Mouse (Mus musculus) left cerebral cortex, postnatal 10 days (tissue): ENCODE measurements around the gene Sox5. TPM values are rescaled to one million over a fixed set of nuclear protein-coding genes. Genes with fewer than 3 reads are reported as not detected.

Experiments
- DNase-seq, 2 experiments: peaks; one replicate each; pipeline ENCODE4 v3.0.0; 2021 to 2022; ENCODE audit warnings: low spot score in 2 of 2, mixed read lengths in 1 of 2; ENCODE audit errors: extremely low spot score in 1 of 2
- intact Hi-C: fragments of 180-260 bp; cut with DNase I; formaldehyde crosslinking; loops from one replicate; pipeline ENCODE4 v1.15.1; 2025
- total RNA-seq, 2 experiments: library from RNA; stranded (reverse); gene quantifications; 2 replicates each; pipeline ENCODE4 v1.2.3; 2021

Gene Sox5
- total RNA-seq, 2 experiments from 2014 or later, result 77.5 to 78.6 TPM

- intact Hi-C loops, result no loop called here
- DNase-seq, result no peak
Measured at GRCm38 (mm10) chr6:144137397-144137796, 644.4 kb downstream of the Sox5 start.

DNA sequence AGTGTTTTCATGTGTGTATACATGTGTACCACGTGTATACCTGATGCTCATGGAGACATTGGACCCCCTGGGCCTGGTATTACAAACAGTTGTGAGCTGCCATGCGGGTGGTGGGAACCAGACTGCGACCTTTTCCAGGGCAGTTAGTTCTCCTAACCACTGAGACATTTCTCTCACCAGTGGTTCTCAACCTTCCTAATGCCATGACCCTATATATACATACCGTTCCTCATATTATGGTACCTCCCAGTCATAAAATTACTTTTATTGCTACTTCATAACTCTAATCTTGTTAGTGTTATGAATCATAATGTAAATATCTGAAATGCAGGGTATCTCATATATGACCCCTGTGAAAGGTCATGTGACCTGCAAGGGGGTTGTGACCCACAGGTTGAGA, 644.9 kb downstream of the Sox5 start:
- intact Hi-C loops, result no loop called here
- DNase-seq, result no peak

GRCm38 (mm10) chr6:144129927-144130326, 651.9 kb downstream of the Sox5 start:
- intact Hi-C loops, result no loop called here
- DNase-seq, result no peak

DNA sequence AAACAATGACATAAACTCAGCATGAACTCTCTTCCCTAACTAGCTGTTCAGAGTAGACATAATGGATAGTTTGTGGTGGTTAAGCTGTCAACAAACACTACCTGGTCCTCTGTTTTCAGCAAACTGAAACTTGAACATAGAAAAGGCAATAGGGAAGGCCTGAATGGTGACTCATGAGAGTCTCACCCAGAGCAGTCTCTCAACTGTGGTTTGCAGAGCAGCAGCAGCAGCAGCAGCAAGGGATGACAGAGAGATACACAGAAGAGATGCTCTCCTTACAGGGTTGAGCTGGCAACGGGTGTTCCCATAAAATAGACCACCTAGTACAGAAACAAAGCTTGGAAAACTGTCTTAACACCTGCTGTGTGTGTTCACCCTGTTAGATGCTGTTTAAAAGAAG, 661.8 kb downstream of the Sox5 start:
- intact Hi-C loops, result no loop called here
- DNase-seq, result no peak

DNA sequence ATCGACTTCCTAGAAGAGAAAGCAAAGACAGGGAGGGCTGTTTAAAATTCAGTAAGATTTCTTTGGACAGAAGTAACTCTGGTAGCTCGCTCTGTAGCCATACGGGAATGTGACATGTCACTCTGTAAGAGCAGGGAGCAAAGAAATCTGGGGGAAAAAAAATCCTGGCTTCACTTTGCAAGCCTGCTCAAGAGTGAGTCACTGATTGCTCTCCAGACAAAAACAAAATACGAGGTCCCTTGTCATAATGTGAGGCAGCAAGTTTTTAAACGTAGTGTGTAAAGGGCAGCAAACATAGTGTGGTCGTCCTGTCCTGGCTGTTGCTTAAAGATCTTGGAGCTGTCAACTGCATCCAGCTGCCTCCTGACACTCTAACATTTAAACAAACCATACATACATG, 665.1 kb downstream of the Sox5 start:
- no peak for DNase-seq
- intact Hi-C loops, result no loop called here

DNA sequence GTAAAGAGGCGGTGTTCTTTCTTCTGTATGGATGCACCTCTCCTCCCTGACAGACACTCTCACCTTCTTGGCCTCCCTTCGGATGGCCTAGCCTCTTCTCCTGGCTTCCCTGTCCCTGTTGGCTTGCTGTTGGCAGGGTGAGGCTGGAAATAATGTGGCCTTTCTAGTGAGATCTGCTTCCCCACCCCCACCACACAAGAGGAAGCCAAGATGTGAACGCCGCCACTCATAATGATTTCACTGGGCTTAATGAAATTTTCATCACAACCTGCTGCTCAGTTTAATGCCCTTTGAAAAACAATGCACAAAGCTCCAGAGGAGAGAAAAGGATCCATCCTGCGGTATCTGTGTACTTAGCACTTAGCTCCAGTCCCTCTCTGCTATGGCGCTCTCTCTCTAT, 670.2 kb downstream of the Sox5 start:
- no peak for DNase-seq
- intact Hi-C loops, result no loop called here

DNA sequence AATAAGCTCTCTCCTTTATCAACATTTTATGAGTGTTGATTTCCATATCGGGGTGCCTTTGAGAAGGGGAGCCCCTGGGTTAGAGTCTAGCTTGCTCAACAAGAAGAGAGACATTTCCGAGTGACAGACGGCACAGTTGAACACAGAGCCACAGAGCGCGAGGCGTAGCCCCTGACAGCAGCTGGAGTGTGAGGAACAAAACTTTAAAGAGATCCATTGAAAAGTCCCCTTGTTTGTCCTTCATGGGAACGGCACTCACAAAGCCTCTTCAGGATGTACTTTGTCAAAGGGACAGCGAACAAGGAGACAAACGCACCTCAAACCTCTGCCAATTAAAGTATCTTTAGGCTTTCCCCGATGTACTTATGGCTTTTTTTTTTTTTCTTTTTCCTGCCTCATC, 674.9 kb downstream of the Sox5 start:
- DNase-seq, result no peak
- intact Hi-C loops, result no loop called here

GRCm38 (mm10) chr6:144105645-144106044, 676.1 kb downstream of the Sox5 start:
- intact Hi-C loops, result no loop called here
- no peak for DNase-seq

DNA sequence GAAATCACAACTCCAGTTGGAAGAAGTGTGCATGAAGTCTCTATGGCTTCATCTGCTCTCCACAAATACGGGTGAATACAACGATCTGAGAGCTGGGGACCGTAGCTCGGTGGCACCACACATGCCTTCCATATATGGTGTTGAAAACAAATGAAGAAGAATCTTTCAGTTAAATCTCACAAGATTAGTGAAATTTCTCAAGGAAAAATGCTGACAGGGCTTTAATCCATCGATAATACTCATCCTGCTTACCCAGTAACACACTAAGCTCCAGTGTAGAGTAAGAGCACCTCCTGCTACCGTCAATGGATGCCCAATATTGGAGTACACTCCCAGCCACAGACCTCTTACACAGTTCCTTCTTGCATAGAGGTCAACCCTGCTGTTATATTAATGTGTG, 678.2 kb downstream of the Sox5 start:
- intact Hi-C loops, result no loop called here
- no peak for DNase-seq

DNA sequence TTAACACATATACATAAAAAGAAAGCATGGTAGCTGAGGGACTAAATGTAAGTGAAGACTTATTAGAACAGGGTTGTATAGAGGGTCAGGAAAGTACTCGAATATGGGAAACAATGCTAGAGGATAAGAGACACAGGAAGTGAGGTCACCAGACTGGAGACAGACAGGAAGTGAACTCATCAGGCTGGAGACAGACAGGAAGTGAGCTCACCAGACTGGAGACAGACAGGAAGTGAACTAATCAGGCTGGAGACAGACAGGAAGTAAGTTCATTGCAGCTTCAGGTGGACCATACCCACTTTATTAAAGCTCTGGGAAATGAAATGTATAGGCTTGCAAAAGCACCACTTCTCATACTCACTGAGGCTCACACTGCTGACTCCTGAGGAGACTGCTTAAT, 680.9 kb downstream of the Sox5 start:
- intact Hi-C loops, result no loop called here
- no peak for DNase-seq

GRCm38 (mm10) chr6:144098119-144098518, 683.7 kb downstream of the Sox5 start:
- peak; percentile 19 to 32 for DNase-seq
- intact Hi-C loops, result no loop called here

DNA sequence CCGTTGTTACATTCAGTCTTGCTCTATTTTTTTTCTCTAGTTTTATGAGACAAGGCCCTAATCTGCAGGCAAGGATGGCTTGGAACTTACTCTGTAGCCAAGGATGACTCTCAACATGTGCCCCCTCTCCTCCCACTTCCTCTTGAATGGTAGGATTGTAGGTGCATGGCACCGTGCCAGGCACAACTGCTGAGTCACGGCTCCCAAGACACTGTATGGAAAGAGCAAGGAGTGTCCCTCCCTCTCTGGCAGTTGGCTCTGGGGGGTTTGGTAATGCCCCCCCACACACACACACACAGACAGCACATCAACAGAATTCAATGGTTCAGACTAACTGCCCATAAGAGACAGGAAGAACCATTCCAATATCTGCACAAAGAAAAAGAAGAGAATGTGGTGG, 693.5 kb downstream of the Sox5 start:
- intact Hi-C loops, result no loop called here
- no peak for DNase-seq

DNA sequence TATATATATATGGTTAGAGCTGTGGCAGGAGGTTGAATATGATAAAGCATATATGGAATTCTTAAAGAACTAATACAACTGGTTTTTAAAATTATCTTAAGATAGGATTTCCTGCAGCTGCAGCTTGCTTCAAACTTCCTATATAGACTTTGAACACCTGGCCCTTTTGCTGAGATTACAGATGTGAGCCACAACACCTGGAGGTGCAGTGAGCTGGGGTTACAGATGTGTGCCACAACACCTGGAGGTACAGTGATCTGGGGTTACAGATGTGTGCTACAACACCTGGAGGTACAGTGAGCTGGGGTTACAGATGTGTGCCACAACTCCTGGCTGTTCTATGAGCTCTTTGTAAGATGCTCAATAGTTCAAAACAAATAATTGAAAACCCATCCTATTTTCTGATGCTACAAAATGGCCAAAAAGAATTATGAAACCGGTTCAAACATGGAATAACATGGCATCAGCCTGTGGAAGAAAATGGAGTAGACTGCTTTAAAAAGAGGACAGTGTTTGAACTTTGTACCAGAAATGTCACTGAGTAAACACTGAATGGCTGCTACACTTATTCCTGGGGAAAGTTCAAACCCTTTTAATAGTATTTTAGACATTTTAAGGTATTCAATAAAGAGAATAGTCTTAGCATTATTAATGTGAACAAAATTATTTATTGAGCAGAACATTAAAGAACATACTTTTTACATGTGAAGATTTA, 695.5 kb downstream of the Sox5 start:
- intact Hi-C loops, result no loop called here
- DNase-seq, result no peak

DNA sequence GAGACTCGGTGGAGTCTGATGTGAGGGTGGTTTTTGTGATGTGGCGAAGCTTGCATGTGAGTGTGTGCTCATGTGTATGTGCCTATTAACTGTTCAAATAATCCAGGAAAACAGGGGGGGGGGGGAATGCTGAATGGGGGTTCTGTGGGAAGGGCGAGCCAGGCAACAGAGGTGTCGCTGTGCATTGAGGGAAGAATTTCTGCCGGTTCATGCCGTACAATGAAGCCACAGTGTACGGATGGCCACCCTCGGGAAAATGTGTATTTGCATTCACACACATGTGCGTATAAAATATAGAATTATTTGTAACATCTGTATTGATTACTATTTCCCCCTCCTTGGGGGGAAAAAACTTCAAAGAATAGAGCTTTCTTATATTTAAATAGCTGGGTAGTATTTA, 699.5 kb downstream of the Sox5 start:
- intact Hi-C loops, result no loop called here
- DNase-seq, result no peak

DNA sequence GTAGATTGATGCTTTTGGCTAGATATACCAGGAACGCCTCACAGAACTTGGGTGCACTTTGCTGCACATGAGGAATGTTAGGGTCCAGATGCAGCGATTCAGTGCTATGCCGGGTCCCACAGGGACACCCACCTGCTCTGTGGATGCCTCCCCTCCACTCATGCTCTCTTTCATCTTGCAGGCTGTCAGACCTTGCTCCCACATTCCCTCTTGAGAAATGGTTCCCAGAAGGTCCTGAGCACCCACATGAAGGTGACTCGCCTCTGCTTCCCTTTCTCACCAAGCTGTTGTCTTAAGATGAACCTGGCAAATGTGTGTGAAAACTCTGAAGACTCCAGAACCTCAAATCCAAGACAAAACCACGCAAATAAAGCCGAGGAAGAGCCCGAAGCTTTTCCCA, 704.0 kb downstream of the Sox5 start:
- no peak for DNase-seq
- intact Hi-C loops, result no loop called here

DNA sequence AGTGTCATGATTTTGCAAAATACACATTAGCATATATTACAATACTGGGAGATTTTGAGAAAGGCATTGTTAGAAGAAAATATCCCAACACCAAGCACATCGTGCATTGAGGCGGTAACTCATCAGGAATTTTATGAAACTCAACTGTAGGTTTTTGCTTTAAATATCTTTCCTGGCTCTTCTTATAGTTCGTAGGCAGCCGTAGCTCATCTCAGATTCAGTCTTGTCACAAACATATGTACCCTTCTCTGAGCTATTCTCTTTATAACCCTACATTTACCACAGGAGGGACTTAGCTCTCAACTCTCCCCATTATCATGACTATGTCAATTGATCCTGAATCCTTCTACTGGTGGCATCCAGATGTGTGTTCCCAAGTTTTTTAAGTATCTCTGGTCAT, 705.4 kb downstream of the Sox5 start:
- DNase-seq, result no peak
- intact Hi-C loops, result no loop called here

GRCm38 (mm10) chr6:144075327-144075941, 706.3 kb downstream of the Sox5 start:
- intact Hi-C loops, result no loop called here
- DNase-seq, result no peak

GRCm38 (mm10) chr6:144074826-144075225, 707.0 kb downstream of the Sox5 start:
- peak; percentile 28 to 52 for DNase-seq
- intact Hi-C loops, result no loop called here

GRCm38 (mm10) chr6:144070461-144070860, 711.3 kb downstream of the Sox5 start:
- no peak for DNase-seq
- intact Hi-C loops, result no loop called here

- DNase-seq, result no peak
- intact Hi-C loops, result no loop called here
Measured at GRCm38 (mm10) chr6:144067491-144067890, 714.3 kb downstream of the Sox5 start.

- intact Hi-C loops, result no loop called here
- no peak for DNase-seq
Measured at GRCm38 (mm10) chr6:144062428-144062827, 719.3 kb downstream of the Sox5 start.
